Mouse (Mus musculus): ENCODE measurements around the gene Slc30a9.

DNA sequence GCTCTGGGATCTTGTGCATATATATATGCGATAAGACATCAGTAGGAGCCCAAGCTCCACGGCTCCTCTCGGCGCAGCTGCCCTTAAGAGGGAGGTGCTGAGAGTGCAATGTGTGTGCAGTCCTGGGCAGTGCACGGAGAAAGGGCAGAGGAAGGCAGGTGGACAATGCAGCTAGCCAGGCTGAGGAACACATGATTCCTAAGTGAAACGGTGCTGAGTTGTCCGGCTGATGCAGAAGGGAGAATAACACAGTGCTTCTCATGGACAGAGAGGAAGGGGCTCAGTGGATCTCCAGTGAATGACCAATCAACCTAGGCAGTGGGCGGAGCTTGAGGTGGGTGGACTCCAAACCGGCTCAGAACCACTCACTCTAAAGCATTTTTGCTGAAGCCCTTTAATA is 94.9 kb downstream of the Slc30a9 start:
- TF ChIP-seq POLR2A (IDR thresholded peaks at IDR 0.05; ENCODE audit: borderline replicate concordance, insufficient read depth, low read length) (no peak), CTCF (IDR thresholded peaks at IDR 0.05; ENCODE audit: borderline replicate concordance, insufficient read depth, low read depth, low read length) (no peak)

Data from cerebellum, adult 2 months (tissue).